10 mouse cellular contexts compared by ENCODE assay signal in the genomic region with DNA sequence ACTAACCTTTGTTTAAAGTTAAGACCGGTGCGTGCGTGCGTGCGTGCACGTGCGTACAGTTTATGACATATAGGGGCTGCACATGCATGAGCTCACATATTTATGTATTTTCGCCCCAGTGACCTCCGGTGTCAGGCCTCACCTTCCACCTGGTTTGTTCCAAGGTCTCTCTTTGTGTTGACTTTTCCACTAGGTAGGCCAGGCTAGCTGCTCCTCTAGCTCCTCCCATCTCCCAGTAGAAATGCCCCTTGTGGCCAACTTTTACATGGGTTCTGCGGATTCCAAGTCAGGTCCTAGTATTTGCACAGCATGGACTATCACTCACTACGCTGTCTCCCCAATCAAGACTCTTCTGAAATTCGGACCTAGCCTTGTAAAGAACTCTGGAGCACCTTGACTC. TPM values are rescaled to one million over a fixed set of nuclear protein-coding genes. Genes with fewer than 3 reads are reported as not detected.
DNase-seq lines count a peak whose midpoint lies in the region; ATAC-seq and TF ChIP-seq lines count a peak whose summit lies in the region.
"Had no signal": no experiment of that assay in that cellular context is flagged by ENCODE, and none has a peak within 500 bp of the region (broad histone marks: within the 10 kb centered on the region; RNA-seq: fewer than 3 reads in every experiment).

No protein-coding gene starts in this region.

- H3K36me3 ChIP-seq in forebrain, embryonic 10.5 days (replicated peaks), result no peaks in the 10 kb centered on the region
- no peaks in the 10 kb centered on the region for H3K36me3 ChIP-seq in forebrain, embryonic 15.5 days
- no peaks in the 10 kb centered on the region for H3K36me3 ChIP-seq in lung, embryonic 14.5 days (ENCODE audit: insufficient read depth)
- no peaks in the 10 kb centered on the region for H3K36me3 ChIP-seq in limb, embryonic 11.5 days (ENCODE audit: control insufficient read depth, insufficient read depth, low read length)
- H3K36me3 ChIP-seq: heart, embryonic 13.5 days had no signal

- H3K4me2 ChIP-seq in forebrain, embryonic 15.5 days (replicated peaks), result no peak overlapping the region
- H3K4me2 ChIP-seq in lung, embryonic 14.5 days, result no peak overlapping the region
- H3K4me2 ChIP-seq in limb, embryonic 11.5 days (ENCODE audit: low read depth, severe bottlenecking), result no peak overlapping the region

- no peak overlapping the region for H3K4me3 ChIP-seq in forebrain, embryonic 10.5 days
- no peak overlapping the region for H3K4me3 ChIP-seq in forebrain, embryonic 15.5 days
- no peak overlapping the region for H3K4me3 ChIP-seq in lung, embryonic 14.5 days (ENCODE audit: low read depth, low read length)
- no peak overlapping the region for H3K4me3 ChIP-seq in limb, embryonic 11.5 days (ENCODE audit: low read depth, low read length)

- 90% methylated on average over 12 of the region's 12 CpGs for WGBS in forebrain, embryonic 10.5 days
- WGBS in forebrain, embryonic 15.5 days, result 94% methylated on average over 12 of the region's 12 CpGs
- WGBS in lung, embryonic 14.5 days, result 86% methylated on average over 12 of the region's 12 CpGs
- WGBS in limb, embryonic 11.5 days, result 88% methylated on average over 12 of the region's 12 CpGs

- H3K27me3 ChIP-seq in forebrain, embryonic 10.5 days (ENCODE audit: poor library complexity, severe bottlenecking), result no peaks in the 10 kb centered on the region
- H3K27me3 ChIP-seq in forebrain, embryonic 15.5 days, result no peaks in the 10 kb centered on the region
- no peaks in the 10 kb centered on the region for H3K27me3 ChIP-seq in lung, embryonic 14.5 days (ENCODE audit: insufficient read depth, low read length)
- no peaks in the 10 kb centered on the region for H3K27me3 ChIP-seq in limb, embryonic 11.5 days (ENCODE audit: control insufficient read depth, insufficient read depth, low read length)
- H3K27me3 ChIP-seq: heart, embryonic 13.5 days had no signal

- TF ChIP-seq CTCF in lung, embryonic 14.5 days (IDR thresholded peaks at IDR 0.05; ENCODE audit: low read depth), result peak; percentile 37

- H3K27ac ChIP-seq in forebrain, embryonic 10.5 days, result no peak overlapping the region
- no peak overlapping the region for H3K27ac ChIP-seq in forebrain, embryonic 15.5 days (replicated peaks)
- H3K27ac ChIP-seq in lung, embryonic 14.5 days (ENCODE audit: low read depth), result no peak overlapping the region
- H3K27ac ChIP-seq in limb, embryonic 11.5 days (replicated peaks; ENCODE audit: low read depth, low read length), result no peak overlapping the region

- H3K4me1 ChIP-seq in forebrain, embryonic 10.5 days, result peaks cover 44% of the 10 kb centered on the region
- H3K4me1 ChIP-seq in forebrain, embryonic 15.5 days, result 0 out of 2 replicates have a peak, but pooled peaks cover 5% of the 10 kb centered on the region
- H3K4me1 ChIP-seq in lung, embryonic 14.5 days (ENCODE audit: insufficient read depth), result peaks cover 27% of the 10 kb centered on the region
- H3K4me1 ChIP-seq in limb, embryonic 11.5 days (ENCODE audit: control insufficient read depth, insufficient read depth, low read length), result peaks cover 15% of the 10 kb centered on the region; the same call in 1 of the 2 replicates

- DNase-seq in forebrain, embryonic 10.5 days (ENCODE audit: extremely low spot score, low spot score), result peak; percentile 18
- no peak for DNase-seq in lung, embryonic 14.5 days
- no peak for DNase-seq in lung, postnatal 14 days
- peak; percentile 51 for DNase-seq in NIH3T3 (ENCODE audit: low read depth)
- peak; percentile 26 for DNase-seq in limb, embryonic 11.5 days (ENCODE audit: low spot score)
- DNase-seq in right cerebral cortex, postnatal 25 days, result no peak
- no peak for DNase-seq in adrenal gland, adult 8-10 months
- DNase-seq: kidney, adult 8-10 months had no signal

- ATAC-seq in forebrain, embryonic 15.5 days (replicated peaks), result no peak
- ATAC-seq in lung, embryonic 14.5 days (ENCODE audit: insufficient read depth), result no peak
- ATAC-seq in limb, embryonic 11.5 days (ENCODE audit: insufficient number of reproducible peaks, low FRiP score, low TSS enrichment, low read depth), result no peak

- H3K9me3 ChIP-seq in forebrain, embryonic 10.5 days, result no peaks in the 10 kb centered on the region
- no peaks in the 10 kb centered on the region for H3K9me3 ChIP-seq in forebrain, embryonic 15.5 days
- H3K9me3 ChIP-seq in lung, embryonic 14.5 days (ENCODE audit: low read depth, low read length), result no peaks in the 10 kb centered on the region
- no peaks in the 10 kb centered on the region for H3K9me3 ChIP-seq in limb, embryonic 11.5 days (ENCODE audit: control insufficient read depth, low read length)
- H3K9me3 ChIP-seq: heart, embryonic 13.5 days had no signal

- H3K9ac ChIP-seq in forebrain, embryonic 15.5 days (replicated peaks), result no peak overlapping the region
- H3K9ac ChIP-seq in lung, embryonic 14.5 days, result no peak overlapping the region
- no peak overlapping the region for H3K9ac ChIP-seq in limb, embryonic 11.5 days (ENCODE audit: low read length)

RNA-seq across cellular contexts. Expression of a gene that starts 1.3 kb away (rescaled TPM):
- 5.6 and 6.5 TPM in 2 replicates for polyA plus RNA-seq in forebrain, embryonic 10.5 days (2016; fragmentation: Nextera tagmentation; extraction: Ambion mirVana)
- polyA plus RNA-seq in forebrain, embryonic 15.5 days (2015; fragmentation: Nextera tagmentation; extraction: Ambion mirVana), result 1.8 and 2.0 TPM in 2 replicates
- polyA plus RNA-seq in lung, embryonic 14.5 days (2014; fragmentation: Nextera tagmentation; extraction: Ambion mirVana), result 11.5 and 13.1 TPM in 2 replicates
- 8.5 and 8.6 TPM in 2 replicates for polyA plus RNA-seq in limb, embryonic 11.5 days (2014; fragmentation: Nextera tagmentation; extraction: Ambion mirVana)
- 1 to 10 TPM; 3.7 to 6.8 (median 5.8) TPM for total RNA-seq in adrenal gland, adult 8-10 months (2022)

Comparison
In these comparisons a context has a peak if more than half of its experiments do, and no peak if none do; other contexts are left out.
1. DNase-seq: peak in forebrain, embryonic 10.5 days (single experiment), NIH3T3 (single experiment) and limb, embryonic 11.5 days (single experiment); none in lung, embryonic 14.5 days (single experiment), lung, postnatal 14 days (single experiment), right cerebral cortex, postnatal 25 days (single experiment) and adrenal gland, adult 8-10 months (single experiment).